Mouse (Mus musculus) heart, embryonic 16.5 days (tissue): ENCODE data around the gene Tatdn3. TPM values are rescaled to one million over a fixed set of nuclear protein-coding genes. Genes with fewer than 3 reads are reported as not detected.

Experiments used
- ATAC-seq: fragments of 200-750 bp; cut with Nextera tagmentation; replicated peaks from 2 replicates; pipeline ENCODE4 v1.8.0; 2017; ENCODE audit warnings: moderate number of reproducible peaks; ENCODE audit not compliant: insufficient read depth, low FRiP score; ENCODE audit errors: extremely low read depth
- H3K27ac ChIP-seq: fragments of 300-500 bp; sonication (generic); 2 replicates; pipeline ENCODE4 v1.5.1; 2014; ENCODE audit warnings: mild to moderate bottlenecking, low read length, control low read depth, moderate library complexity
- H3K27me3 ChIP-seq: fragments of 300-500 bp; sonication (generic); 2 replicates; pipeline ENCODE4 v1.6.1; 2014; ENCODE audit warnings: low read length, mixed read lengths; ENCODE audit not compliant: control insufficient read depth, insufficient read depth
- H3K36me3 ChIP-seq: fragments of 300-500 bp; sonication (generic); 2 replicates; pipeline ENCODE4 v1.6.1; 2014; ENCODE audit not compliant: control insufficient read depth, insufficient read depth
- H3K4me1 ChIP-seq: fragments of 300-500 bp; sonication (generic); 2 replicates; pipeline ENCODE4 v1.6.1; 2014; ENCODE audit warnings: low read length, mixed read lengths; ENCODE audit not compliant: control insufficient read depth, insufficient read depth
- H3K4me2 ChIP-seq: fragments of 300-500 bp; sonication (generic); 2 replicates; pipeline ENCODE4 v1.6.1; 2014; ENCODE audit warnings: low read depth, mild to moderate bottlenecking, control low read depth, low read length
- H3K4me3 ChIP-seq: fragments of 300-500 bp; sonication (generic); 2 replicates; pipeline ENCODE4 v1.5.1; 2014; ENCODE audit warnings: mild to moderate bottlenecking, control low read depth, low read length
- H3K9ac ChIP-seq: fragments of 300-500 bp; sonication (generic); 2 replicates; pipeline ENCODE4 v1.6.1; 2014; ENCODE audit warnings: low read length, control low read depth
- H3K9me3 ChIP-seq: fragments of 300-500 bp; sonication (generic); replicated peaks from 2 replicates; pipeline ENCODE4 v1.6.1; 2016; ENCODE audit warnings: low read length; ENCODE audit not compliant: control insufficient read depth
- WGBS: fragments of 180-500 bp; shearing (Covaris S2); extraction: QIAGEN DNeasy Blood & Tissue Kit; methylation state at CpG from one replicate; pipeline ENCODE4 v1.1.7; 2014; 5-methylcytosine and 5-hydroxymethylcytosine counted together
- polyA plus RNA-seq: library from polyadenylated mRNA; unstranded; fragments of >200 nt; fragmentation: Nextera tagmentation; extraction: Ambion mirVana; gene quantifications from 2 replicates; pipeline ENCODE4 v1.2.1, GENCODE M21; 2015

Tatdn3 gene
- polyA plus RNA-seq, 1 experiment from 2014 or later: 17.9 TPM

DNA sequence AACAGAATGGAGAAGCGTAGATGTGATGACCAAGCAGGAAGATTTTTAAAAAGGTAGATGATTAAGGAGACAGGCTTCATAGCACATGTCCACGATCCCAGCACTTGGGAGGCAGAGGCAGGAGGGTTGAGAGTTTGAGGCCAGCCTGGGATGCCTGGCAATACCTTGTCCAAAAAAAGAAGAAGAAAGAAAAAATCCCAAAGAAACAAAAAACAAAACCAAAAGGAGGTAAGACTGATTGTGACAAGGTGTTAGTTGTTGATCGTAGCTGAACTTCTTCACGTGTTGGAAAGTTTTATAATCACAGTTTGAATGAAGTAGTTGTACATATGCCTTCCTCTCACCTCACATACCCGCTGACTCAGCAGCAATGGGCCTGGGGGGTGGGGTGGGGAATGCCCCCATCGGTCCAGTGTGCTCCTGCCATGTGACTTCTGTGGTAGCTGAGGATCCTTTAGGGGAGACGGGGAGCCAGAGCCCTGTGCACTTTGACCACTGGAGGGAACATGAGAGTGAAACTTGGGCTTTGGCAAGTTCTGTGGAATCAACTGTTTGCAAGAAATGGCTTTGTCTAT, 23.7 kb upstream of the Tatdn3 start:
- H3K4me2 ChIP-seq: no peak overlapping the region
- 0 out of 2 replicates have a peak, but pooled peaks cover 2% of the 10 kb centered on the region for H3K27me3 ChIP-seq
- H3K36me3 ChIP-seq: peaks cover 9% of the 10 kb centered on the region
- 76% methylated on average over 7 of the region's 7 CpGs for WGBS
- no peak overlapping the region for H3K4me3 ChIP-seq
- no peaks in the 10 kb centered on the region for H3K9me3 ChIP-seq
- no peak for ATAC-seq
- no peaks in the 10 kb centered on the region for H3K4me1 ChIP-seq
- H3K27ac ChIP-seq: no peak overlapping the region
- no peak overlapping the region for H3K9ac ChIP-seq

DNA sequence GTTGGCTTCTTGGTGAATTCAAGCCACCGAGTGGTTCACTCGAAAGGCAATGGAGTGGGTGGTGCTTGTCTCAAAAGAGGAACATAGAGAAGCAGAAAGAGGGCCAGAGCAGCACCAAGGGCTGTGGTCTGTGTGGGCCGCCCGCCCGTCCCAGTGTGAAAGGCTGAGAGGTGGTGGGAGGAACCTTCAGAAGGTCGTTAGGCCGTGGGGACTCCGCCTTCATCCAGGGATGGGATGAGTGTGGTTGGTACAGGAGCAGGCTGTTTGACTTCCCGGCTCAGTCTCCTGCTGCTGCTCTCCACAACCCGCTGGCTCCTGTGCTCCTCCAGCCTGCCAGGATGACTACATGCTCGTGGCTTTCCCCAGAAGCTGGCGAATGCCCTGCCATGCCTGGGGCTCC, 22.9 kb upstream of the Tatdn3 start:
- H3K4me2 ChIP-seq: no peak overlapping the region
- ATAC-seq: no peak
- peaks cover 10% of the 10 kb centered on the region for H3K36me3 ChIP-seq
- 79% methylated on average over 12 of the region's 12 CpGs for WGBS
- no peaks in the 10 kb centered on the region for H3K4me1 ChIP-seq
- no peak overlapping the region for H3K4me3 ChIP-seq
- no peaks in the 10 kb centered on the region for H3K27me3 ChIP-seq
- no peak overlapping the region for H3K27ac ChIP-seq
- H3K9me3 ChIP-seq: no peaks in the 10 kb centered on the region
- H3K9ac ChIP-seq: no peak overlapping the region

- peaks cover 10% of the 10 kb centered on the region for H3K36me3 ChIP-seq
- no peaks in the 10 kb centered on the region for H3K27me3 ChIP-seq
- no peaks in the 10 kb centered on the region for H3K9me3 ChIP-seq
- no peak overlapping the region for H3K4me3 ChIP-seq
- no peaks in the 10 kb centered on the region for H3K4me1 ChIP-seq
- 78% methylated on average over 5 of the region's 5 CpGs for WGBS
- no peak overlapping the region for H3K9ac ChIP-seq
- ATAC-seq: no peak
- no peak overlapping the region for H3K4me2 ChIP-seq
- no peak overlapping the region for H3K27ac ChIP-seq
These were observed 22.3 kb upstream of the Tatdn3 start for GRCm38 (mm10) chr1:191084951-191085559.

DNA sequence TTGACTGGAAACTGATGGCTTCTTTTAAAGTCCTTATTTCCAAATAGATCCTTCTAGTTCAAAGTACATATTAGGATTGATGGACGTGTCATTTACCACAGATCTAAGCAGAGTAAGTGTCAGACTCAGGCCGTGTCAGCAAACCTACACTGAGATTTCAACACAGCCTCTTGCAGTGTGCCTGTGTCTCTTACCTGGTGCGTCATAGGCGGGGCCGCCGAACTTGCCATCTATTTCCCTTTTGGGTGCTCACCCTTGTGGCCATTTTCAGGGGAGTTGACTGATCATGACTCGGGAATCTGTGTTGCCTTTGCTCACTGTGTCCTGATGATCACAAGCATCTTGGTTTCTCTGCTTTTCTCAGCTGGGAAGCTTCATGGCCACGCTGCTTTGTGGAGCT, 20.5 kb upstream of the Tatdn3 start:
- H3K4me3 ChIP-seq: no peak overlapping the region
- ATAC-seq: no peak
- 89% methylated on average over 8 of the region's 8 CpGs for WGBS

GRCm38 (mm10) chr1:191075199-191075883, 12.6 kb upstream of the Tatdn3 start:
- no peaks in the 10 kb centered on the region for H3K9me3 ChIP-seq
- WGBS: 45% methylated on average over 10 of the region's 10 CpGs
- 0 out of 2 replicates have a peak overlapping the region, but pooled peaks have one; percentile 29 for H3K9ac ChIP-seq
- H3K4me3 ChIP-seq: no peak overlapping the region
- ATAC-seq: peak; percentile 58
- H3K4me2 ChIP-seq: peak overlapping the region; percentile 18; the same call in 1 of the 2 replicates
- no peaks in the 10 kb centered on the region for H3K4me1 ChIP-seq
- H3K36me3 ChIP-seq: peaks cover 42% of the 10 kb centered on the region
- peak overlapping the region; percentile 69 for H3K27ac ChIP-seq
- no peaks in the 10 kb centered on the region for H3K27me3 ChIP-seq

More for the DNA sequence above, 20.5 kb upstream of the Tatdn3 start:
- H3K9ac ChIP-seq: no peak overlapping the region
- peaks cover 14% of the 10 kb centered on the region for H3K36me3 ChIP-seq
- H3K27me3 ChIP-seq: no peaks in the 10 kb centered on the region
- no peaks in the 10 kb centered on the region for H3K4me1 ChIP-seq
- H3K27ac ChIP-seq: no peak overlapping the region
- no peaks in the 10 kb centered on the region for H3K9me3 ChIP-seq
- no peak overlapping the region for H3K4me2 ChIP-seq

DNA sequence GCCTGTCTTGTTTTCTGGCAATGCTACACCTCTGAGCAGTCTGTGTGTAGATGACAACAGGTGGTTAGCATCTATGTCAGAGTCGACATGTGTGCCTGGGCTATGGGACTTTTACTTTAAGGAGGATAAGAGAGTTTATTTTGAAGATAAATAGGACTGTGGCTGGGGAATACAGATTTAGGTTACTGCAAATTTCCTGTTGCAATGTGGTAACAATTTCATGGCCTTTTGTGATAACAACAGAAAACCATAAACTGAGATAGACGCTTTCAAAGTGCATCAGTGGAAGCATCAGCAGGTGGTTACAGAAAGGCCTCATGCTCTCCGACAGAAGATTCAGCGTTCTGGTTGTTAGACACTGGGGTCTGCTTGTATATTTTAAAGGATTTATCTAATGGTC, 10.8 kb upstream of the Tatdn3 start:
- H3K9me3 ChIP-seq: no peaks in the 10 kb centered on the region
- H3K27me3 ChIP-seq: no peaks in the 10 kb centered on the region
- 77% methylated on average over 4 of the region's 4 CpGs for WGBS
- no peak overlapping the region for H3K9ac ChIP-seq
- 0 out of 2 replicates have a peak overlapping the region, but pooled peaks have one; percentile 28 for H3K27ac ChIP-seq
- H3K4me3 ChIP-seq: no peak overlapping the region
- ATAC-seq: no peak
- no peaks in the 10 kb centered on the region for H3K4me1 ChIP-seq
- H3K4me2 ChIP-seq: no peak overlapping the region
- peaks cover 46% of the 10 kb centered on the region for H3K36me3 ChIP-seq

GRCm38 (mm10) chr1:191073001-191073400, 10.3 kb upstream of the Tatdn3 start:
- H3K9ac ChIP-seq: no peak overlapping the region
- no peak overlapping the region for H3K4me3 ChIP-seq
- 0 out of 2 replicates have a peak, but pooled peaks have one; percentile 43 for ATAC-seq
- H3K27ac ChIP-seq: peak overlapping the region; percentile 46
- H3K36me3 ChIP-seq: peaks cover 41% of the 10 kb centered on the region
- H3K9me3 ChIP-seq: no peaks in the 10 kb centered on the region
- H3K4me2 ChIP-seq: no peak overlapping the region
- H3K27me3 ChIP-seq: no peaks in the 10 kb centered on the region
- WGBS: 58% methylated on average over 6 of the region's 6 CpGs
- H3K4me1 ChIP-seq: no peaks in the 10 kb centered on the region

DNA sequence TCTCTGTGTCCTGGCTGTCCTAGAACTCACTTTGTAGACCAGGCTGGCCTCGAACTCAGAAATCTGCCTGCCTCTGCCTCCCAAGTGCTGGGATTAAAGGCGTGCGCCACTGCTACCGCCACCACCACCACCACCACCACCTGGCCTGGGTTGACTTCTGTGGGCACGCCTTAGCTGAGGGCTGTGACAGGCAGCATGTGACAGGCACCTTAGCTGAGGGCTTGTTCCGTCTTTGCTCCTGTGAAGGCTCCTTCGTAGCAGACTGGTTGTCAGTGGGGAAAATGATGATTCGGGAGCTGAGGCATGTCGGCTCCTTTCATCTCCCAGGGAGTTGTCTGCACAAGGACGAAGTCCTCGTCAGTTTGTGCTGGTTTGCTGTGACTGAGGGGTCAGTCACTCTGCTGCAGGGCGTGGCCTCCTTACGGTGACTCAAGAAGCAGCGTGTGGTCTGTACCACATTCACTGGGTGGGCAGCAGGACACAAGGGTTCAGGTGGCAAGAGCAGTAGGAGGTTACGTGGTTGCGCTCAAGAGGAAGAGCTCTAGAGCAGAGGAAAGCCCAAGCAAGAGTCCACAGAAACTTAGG, 9.7 kb upstream of the Tatdn3 start:
- no peaks in the 10 kb centered on the region for H3K4me1 ChIP-seq
- H3K36me3 ChIP-seq: peaks cover 38% of the 10 kb centered on the region
- H3K4me2 ChIP-seq: no peak overlapping the region
- no peak for ATAC-seq
- H3K9me3 ChIP-seq: no peaks in the 10 kb centered on the region
- no peak overlapping the region for H3K4me3 ChIP-seq
- no peak overlapping the region for H3K9ac ChIP-seq
- H3K27ac ChIP-seq: peak overlapping the region; percentile 46
- H3K27me3 ChIP-seq: no peaks in the 10 kb centered on the region
- WGBS: 88% methylated on average over 16 of the region's 16 CpGs

GRCm38 (mm10) chr1:191071613-191072012, 8.9 kb upstream of the Tatdn3 start:
- 79% methylated on average over 6 of the region's 6 CpGs for WGBS
- H3K36me3 ChIP-seq: peaks cover 31% of the 10 kb centered on the region
- no peak for ATAC-seq

More at GRCm38 (mm10) chr1:191071613-191072012, 8.9 kb upstream of the Tatdn3 start:
- H3K4me3 ChIP-seq: no peak overlapping the region
- no peaks in the 10 kb centered on the region for H3K4me1 ChIP-seq
- H3K9ac ChIP-seq: no peak overlapping the region
- H3K4me2 ChIP-seq: no peak overlapping the region
- no peak overlapping the region for H3K27ac ChIP-seq
- no peaks in the 10 kb centered on the region for H3K27me3 ChIP-seq
- no peaks in the 10 kb centered on the region for H3K9me3 ChIP-seq
